Mouse (Mus musculus) bone marrow macrophage, adult 2 months (primary cell): Measurements from ENCODE around the gene Tmem59.

Experiments
- CTCF ChIP-seq: IDR thresholded peaks from 2 replicates; pipeline ENCODE4 v1.5.1; 2012; ENCODE audit warnings: low read depth, mild to moderate bottlenecking, low read length, moderate library complexity
- POLR2A ChIP-seq: IDR thresholded peaks from 2 replicates; pipeline ENCODE4 v1.6.1; 2012; ENCODE audit warnings: mild to moderate bottlenecking, low read depth, low read length, borderline replicate concordance

GRCm38 (mm10) chr4:107238253-107238652, 60.1 kb downstream of the Tmem59 start:
- TF ChIP-seq CTCF (no peak), POLR2A (no peak)
